Mouse (Mus musculus): Measurements from ENCODE around the gene A730049H05Rik.

- TF ChIP-seq GATA1 (IDR thresholded peaks at IDR 0.05; ENCODE audit: borderline replicate concordance, low read length) (no peak), FLI1 (IDR thresholded peaks at IDR 0.05; ENCODE audit: low read length) (no peak)
Measured at GRCm38 (mm10) chr6:92850250-92850649, 34.0 kb downstream of the A730049H05Rik start.

Data from megakaryocyte, embryonic 14.5 days (primary cell).